ENCODE assay signal across 9 mouse cellular contexts in the genomic region with DNA sequence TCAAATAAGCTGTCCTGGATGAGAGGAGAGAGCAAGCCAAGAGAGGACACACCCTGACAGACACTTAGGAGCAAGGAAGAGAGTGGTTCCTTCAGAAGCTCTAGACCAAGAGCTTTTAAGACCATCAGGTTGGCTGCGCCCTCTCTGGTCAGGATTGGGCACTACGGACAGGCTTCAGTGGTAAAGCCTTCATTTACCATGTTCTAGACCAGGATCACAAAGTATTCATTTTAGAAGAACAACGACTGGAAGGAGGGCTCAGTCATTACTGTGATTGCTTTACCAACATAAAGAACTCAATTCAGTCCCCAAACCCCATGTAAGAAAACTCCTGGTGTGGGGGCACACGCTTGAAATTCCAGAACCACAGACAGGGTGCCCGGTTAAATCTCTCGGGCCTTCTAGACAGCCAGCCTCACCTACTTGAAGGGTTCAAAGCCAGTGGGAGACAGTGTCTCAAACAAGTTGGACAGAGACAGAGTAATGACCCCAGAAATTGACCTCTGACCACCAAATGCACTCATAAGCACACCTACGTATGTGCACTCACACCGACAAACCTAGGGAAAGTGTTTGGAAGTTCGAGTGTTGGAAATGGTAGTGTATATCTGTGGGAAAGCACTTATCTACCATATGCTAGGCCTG. TPM values are rescaled to one million over a fixed set of nuclear protein-coding genes. Genes with fewer than 3 reads are reported as not detected.
A peak's percentile ranks its signal among the peaks of the same experiment; 100 is the strongest.
DNase-seq lines count a peak whose midpoint lies in the region; ATAC-seq and TF ChIP-seq lines count a peak whose summit lies in the region.
"Had no signal": no experiment of that assay in that cellular context is flagged by ENCODE, and none has a peak within 500 bp of the region (broad histone marks: within the 10 kb centered on the region; RNA-seq: fewer than 3 reads in every experiment).

No protein-coding gene starts in this region.

- no peak overlapping the region for H3K27ac ChIP-seq in layer of hippocampus, adult 2 months
- no peak overlapping the region for H3K27ac ChIP-seq in forebrain, postnatal 0 days (ENCODE audit: low read depth, low read length)
- no peak overlapping the region for H3K27ac ChIP-seq in limb, embryonic 14.5 days (replicated peaks; ENCODE audit: low read depth, low read length)
- H3K27ac ChIP-seq in neural tube, embryonic 11.5 days (ENCODE audit: low read depth, low read length), result no peak overlapping the region

- no peak overlapping the region for H3K4me3 ChIP-seq in layer of hippocampus, adult 2 months
- H3K4me3 ChIP-seq in forebrain, postnatal 0 days (ENCODE audit: low read depth, low read length), result no peak overlapping the region
- peak overlapping the region; percentile 71; the same call in 1 of the 2 replicates for H3K4me3 ChIP-seq in limb, embryonic 14.5 days (replicated peaks; ENCODE audit: low read length)
- no peak overlapping the region for H3K4me3 ChIP-seq in neural tube, embryonic 11.5 days (ENCODE audit: low read depth, low read length)

- H3K4me1 ChIP-seq in forebrain, postnatal 0 days (ENCODE audit: insufficient read depth), result peaks cover 6% of the 10 kb centered on the region; the same call in 1 of the 2 replicates
- H3K4me1 ChIP-seq in limb, embryonic 14.5 days (ENCODE audit: control insufficient read depth, insufficient read depth, low read length), result peaks cover 9% of the 10 kb centered on the region
- H3K4me1 ChIP-seq in neural tube, embryonic 11.5 days (ENCODE audit: control insufficient read depth, insufficient read depth, low read length), result peaks cover 9% of the 10 kb centered on the region

- DNase-seq in layer of hippocampus, adult 2 months (ENCODE audit: low spot score in 2 of 2), result no peak
- no peak for DNase-seq in layer of hippocampus, postnatal 25 days (ENCODE audit: extremely low spot score in 1 of 2, low spot score in 1 of 2)
- DNase-seq in cerebellum, adult 8-10 months, result peak; percentile 29
- DNase-seq in forebrain, postnatal 0 days, result no peak
- no peak for DNase-seq in limb, embryonic 14.5 days (ENCODE audit: low spot score)
- peak; percentile 49 for DNase-seq in neural tube, embryonic 11.5 days (ENCODE audit: low spot score)
- no peak for DNase-seq in gastrocnemius, postnatal 14 days
- DNase-seq in gastrocnemius, postnatal 4 days (ENCODE audit: low spot score in 2 of 2), result no peak

- WGBS in forebrain, postnatal 0 days, result 74% methylated on average over 9 of the region's 9 CpGs
- 73% methylated on average over 9 of the region's 9 CpGs for WGBS in limb, embryonic 14.5 days
- 74% methylated on average over 9 of the region's 9 CpGs for WGBS in neural tube, embryonic 11.5 days

- intact Hi-C loops in gastrocnemius, postnatal 14 days (cut with DNase I; ENCODE audit: low total_unique reads), result loop anchor here (5.0 kb wide), 1 partner anchor 41 kb away; the partner anchor contains the start of genes Dnajb1 and Tecr

- H3K9ac ChIP-seq in forebrain, postnatal 0 days, result no peak overlapping the region
- no peak overlapping the region for H3K9ac ChIP-seq in limb, embryonic 14.5 days (ENCODE audit: low read depth, low read length, severe bottlenecking)
- no peak overlapping the region for H3K9ac ChIP-seq in neural tube, embryonic 11.5 days (ENCODE audit: low read length)

- 0 out of 2 replicates have a peak overlapping the region, but pooled peaks have one; percentile 82 for H3K4me2 ChIP-seq in forebrain, postnatal 0 days (ENCODE audit: low read depth)
- peak overlapping the region; percentile 86; the same call in 1 of the 2 replicates for H3K4me2 ChIP-seq in limb, embryonic 14.5 days (replicated peaks; ENCODE audit: low read depth, low read length, severe bottlenecking)
- no peak overlapping the region for H3K4me2 ChIP-seq in neural tube, embryonic 11.5 days (ENCODE audit: low read depth)

- ATAC-seq in forebrain, postnatal 0 days, result no peak
- ATAC-seq in limb, embryonic 14.5 days (ENCODE audit: low FRiP score, low read depth), result no peak; the same call in 1 of the 2 replicates
- ATAC-seq in neural tube, embryonic 11.5 days (ENCODE audit: insufficient read depth, low FRiP score, low TSS enrichment), result peak; percentile 20; the same call in 1 of the 2 replicates

- no peaks in the 10 kb centered on the region for H3K9me3 ChIP-seq in forebrain, postnatal 0 days (ENCODE audit: low read length)
- no peaks in the 10 kb centered on the region for H3K9me3 ChIP-seq in limb, embryonic 14.5 days (ENCODE audit: control insufficient read depth, low read length)
- H3K9me3 ChIP-seq in neural tube, embryonic 11.5 days (ENCODE audit: control insufficient read depth, low read length), result no peaks in the 10 kb centered on the region

- TF ChIP-seq CTCF in layer of hippocampus, adult 2 months (conservative IDR thresholded peaks at IDR 0.05), result peak; percentile 20; the same call in 1 of the 2 replicates
- peak; percentile 41 for TF ChIP-seq CTCF in forebrain, postnatal 0 days (IDR thresholded peaks at IDR 0.05; ENCODE audit: low read depth)

- no peaks in the 10 kb centered on the region for H3K27me3 ChIP-seq in forebrain, postnatal 0 days (ENCODE audit: insufficient read depth, low read length)
- H3K27me3 ChIP-seq in limb, embryonic 14.5 days (ENCODE audit: control insufficient read depth, insufficient read depth, low read length), result no peaks in the 10 kb centered on the region
- H3K27me3 ChIP-seq in neural tube, embryonic 11.5 days (ENCODE audit: control insufficient read depth, insufficient read depth, low read length), result no peaks in the 10 kb centered on the region

- 0 out of 2 replicates have a peak, but pooled peaks cover 8% of the 10 kb centered on the region for H3K36me3 ChIP-seq in forebrain, postnatal 0 days (ENCODE audit: insufficient read depth)
- peaks cover 15% of the 10 kb centered on the region for H3K36me3 ChIP-seq in limb, embryonic 14.5 days (ENCODE audit: control insufficient read depth, insufficient read depth, low read length)
- peaks cover 7% of the 10 kb centered on the region for H3K36me3 ChIP-seq in neural tube, embryonic 11.5 days (ENCODE audit: control insufficient read depth, insufficient read depth, low read length)

- TF ChIP-seq POLR2A in limb, embryonic 14.5 days (IDR thresholded peaks at IDR 0.05; ENCODE audit: borderline replicate concordance, extremely low read depth, insufficient read depth, insufficient read length), result no peak

RNA-seq across cellular contexts. Expression of gene Ndufb7, which starts 0.6 kb away (rescaled TPM):
- total RNA-seq in layer of hippocampus, adult 2 months (2021), result 100 to 1,000 TPM; 154 to 156 TPM
- total RNA-seq in layer of hippocampus, postnatal 25 days (2021), result 100 to 1,000 TPM; 140 to 161 TPM
- total RNA-seq in forebrain, postnatal 0 days (2014; rRNA removed), result 155 and 262 TPM in 2 replicates
- 392 and 492 TPM in 2 replicates for polyA plus RNA-seq in forebrain, postnatal 0 days (2015; fragmentation: Nextera tagmentation; extraction: Ambion mirVana)
- polyA plus RNA-seq in limb, embryonic 14.5 days (2012; rRNA removed), result 237 and 248 TPM in 2 replicates
- 298 and 313 TPM in 2 replicates for polyA plus RNA-seq in limb, embryonic 14.5 days (2014; fragmentation: Nextera tagmentation; extraction: Ambion mirVana)
- 326 and 331 TPM in 2 replicates for polyA plus RNA-seq in neural tube, embryonic 11.5 days (2014; fragmentation: Nextera tagmentation; extraction: Ambion mirVana)
- total RNA-seq in gastrocnemius, postnatal 14 days (2021), result 100 to 1,000 TPM; 439 to 462 TPM
- 100 to 1,000 TPM; 366 to 378 TPM for total RNA-seq in gastrocnemius, postnatal 4 days (2021)

RNA-seq across cellular contexts. Expression of gene Olfr370, which starts 30.3 kb away (rescaled TPM):
- total RNA-seq in layer of hippocampus, adult 2 months (2021), result not detected
- not detected for total RNA-seq in layer of hippocampus, postnatal 25 days (2021)
- total RNA-seq in forebrain, postnatal 0 days (2014; rRNA removed), result not detected in 2 replicates
- 0.04 TPM in 1 of 2 replicates, not detected in the other for polyA plus RNA-seq in forebrain, postnatal 0 days (2015; fragmentation: Nextera tagmentation; extraction: Ambion mirVana)
- polyA plus RNA-seq in limb, embryonic 14.5 days (2012; rRNA removed), result 0.18 TPM in 1 of 2 replicates, not detected in the other
- polyA plus RNA-seq in limb, embryonic 14.5 days (2014; fragmentation: Nextera tagmentation; extraction: Ambion mirVana), result not detected in 2 replicates
- polyA plus RNA-seq in neural tube, embryonic 11.5 days (2014; fragmentation: Nextera tagmentation; extraction: Ambion mirVana), result not detected in 2 replicates
- not detected for total RNA-seq in gastrocnemius, postnatal 14 days (2021)
- not detected for total RNA-seq in gastrocnemius, postnatal 4 days (2021)
- total RNA-seq: layer of hippocampus, postnatal 36 days had no signal

RNA-seq across cellular contexts. Expression of gene Tecr, which starts 41.9 kb away (rescaled TPM):
- total RNA-seq in layer of hippocampus, adult 2 months (2021), result 100 to 1,000 TPM; 503 to 542 TPM
- 100 to 1,000 TPM; 510 to 556 TPM for total RNA-seq in layer of hippocampus, postnatal 25 days (2021)
- 762 and 857 TPM in 2 replicates for total RNA-seq in forebrain, postnatal 0 days (2014; rRNA removed)
- polyA plus RNA-seq in forebrain, postnatal 0 days (2015; fragmentation: Nextera tagmentation; extraction: Ambion mirVana), result 1,089 and 1,117 TPM in 2 replicates
- 595 and 783 TPM in 2 replicates for polyA plus RNA-seq in limb, embryonic 14.5 days (2012; rRNA removed)
- polyA plus RNA-seq in limb, embryonic 14.5 days (2014; fragmentation: Nextera tagmentation; extraction: Ambion mirVana), result 586 and 589 TPM in 2 replicates
- 734 and 760 TPM in 2 replicates for polyA plus RNA-seq in neural tube, embryonic 11.5 days (2014; fragmentation: Nextera tagmentation; extraction: Ambion mirVana)
- 100 to 1,000 TPM; 474 to 504 TPM for total RNA-seq in gastrocnemius, postnatal 14 days (2021)
- 100 to 1,000 TPM; 276 to 303 TPM for total RNA-seq in gastrocnemius, postnatal 4 days (2021)

RNA-seq across cellular contexts. Expression of gene Dnajb1, which starts 42.1 kb away (rescaled TPM):
- total RNA-seq in layer of hippocampus, adult 2 months (2021), result 10 to 100 TPM; 36.5 to 37.6 TPM
- total RNA-seq in layer of hippocampus, postnatal 25 days (2021), result 10 to 100 TPM; 30.0 to 40.0 TPM
- total RNA-seq in forebrain, postnatal 0 days (2014; rRNA removed), result 41.2 and 46.6 TPM in 2 replicates
- polyA plus RNA-seq in forebrain, postnatal 0 days (2015; fragmentation: Nextera tagmentation; extraction: Ambion mirVana), result 40.7 and 65.1 TPM in 2 replicates
- polyA plus RNA-seq in limb, embryonic 14.5 days (2012; rRNA removed), result 42.6 and 43.7 TPM in 2 replicates
- 51.3 and 58.9 TPM in 2 replicates for polyA plus RNA-seq in limb, embryonic 14.5 days (2014; fragmentation: Nextera tagmentation; extraction: Ambion mirVana)
- 64.9 and 68.9 TPM in 2 replicates for polyA plus RNA-seq in neural tube, embryonic 11.5 days (2014; fragmentation: Nextera tagmentation; extraction: Ambion mirVana)
- total RNA-seq in gastrocnemius, postnatal 14 days (2021), result 1 to 10 TPM; 7.0 to 7.4 TPM
- 10 to 100 TPM; 17.7 to 20.6 TPM for total RNA-seq in gastrocnemius, postnatal 4 days (2021)

Comparison
In these comparisons a context has a peak if more than half of its experiments do, and no peak if none do; other contexts are left out.
1. DNase-seq: peak in cerebellum, adult 8-10 months (single experiment) and neural tube, embryonic 11.5 days (single experiment); none in layer of hippocampus, adult 2 months (0 of 2), layer of hippocampus, postnatal 25 days (0 of 2), forebrain, postnatal 0 days (single experiment), limb, embryonic 14.5 days (single experiment), gastrocnemius, postnatal 14 days (single experiment) and gastrocnemius, postnatal 4 days (0 of 2).